Mouse (Mus musculus): ENCODE data around the gene Arg1.

GRCm38 (mm10) chr10:24972923-24973322 is 45.6 kb upstream of the Arg1 start:
- TF ChIP-seq POLR2A (IDR thresholded peaks at IDR 0.05; ENCODE audit: borderline replicate concordance, insufficient read depth, low read length) (no peak), CTCF (IDR thresholded peaks at IDR 0.05; ENCODE audit: borderline replicate concordance, insufficient read depth, low read depth, low read length) (no peak)

Data from cerebellum, adult 2 months (tissue).